Mouse (Mus musculus): ENCODE results near the gene Rps24. TPM values are rescaled to one million over a fixed set of nuclear protein-coding genes. Genes with fewer than 3 reads are reported as not detected.

Gene Rps24
- polyA plus RNA-seq, 1 experiment from 2014 or later = 959 TPM

- ATAC-seq (replicated peaks; ENCODE audit: low FRiP score) = no peak
- WGBS = 33% methylated on average over 8 of the region's 8 CpGs
- Histone ChIP-seq H3K27ac (no peak overlapping the region), H3K4me3 (replicated peaks) (no peak overlapping the region), H3K4me1 (no peaks in the 10 kb centered on the region), H3K9me3 (replicated peaks) (no peaks in the 10 kb centered on the region), H3K9ac (no peak overlapping the region), H3K27me3 (no peaks in the 10 kb centered on the region), H3K36me3 (no peaks in the 10 kb centered on the region), H3K4me2 (no peak overlapping the region)
Observed at GRCm38 (mm10) chr14:24521597-24521996, 34.7 kb downstream of the Rps24 start.

GRCm38 (mm10) chr14:24525137-24525536 is 38.2 kb downstream of the Rps24 start:
- Histone ChIP-seq H3K4me2 (no peak overlapping the region), H3K9ac (no peak overlapping the region), H3K9me3 (replicated peaks) (no peaks in the 10 kb centered on the region), H3K4me1 (peaks cover 3% of the 10 kb centered on the region), H3K36me3 (no peaks in the 10 kb centered on the region), H3K27me3 (no peaks in the 10 kb centered on the region), H3K4me3 (replicated peaks) (no peak overlapping the region), H3K27ac (no peak overlapping the region)
- WGBS = 75% methylated on average over 3 of the region's 3 CpGs
- no peak for ATAC-seq (replicated peaks; ENCODE audit: low FRiP score)

GRCm38 (mm10) chr14:24525677-24526415 is 38.9 kb downstream of the Rps24 start:
- H3K9me3 ChIP-seq (replicated peaks) = no peaks in the 10 kb centered on the region
- ATAC-seq (replicated peaks; ENCODE audit: low FRiP score) = no peak
- no peaks in the 10 kb centered on the region for H3K27me3 ChIP-seq
- H3K4me1 ChIP-seq = peaks cover 10% of the 10 kb centered on the region
- H3K9ac ChIP-seq = no peak overlapping the region
- no peaks in the 10 kb centered on the region for H3K36me3 ChIP-seq
- H3K27ac ChIP-seq = no peak overlapping the region
- no peak overlapping the region for H3K4me3 ChIP-seq (replicated peaks)
- WGBS = 75% methylated on average over 10 of the region's 10 CpGs
- H3K4me2 ChIP-seq = no peak overlapping the region

GRCm38 (mm10) chr14:24526440-24526839 is 39.5 kb downstream of the Rps24 start:
- WGBS = 75% methylated on average over 10 of the region's 10 CpGs
- no peaks in the 10 kb centered on the region for H3K9me3 ChIP-seq (replicated peaks)
- H3K4me2 ChIP-seq = no peak overlapping the region
- H3K27me3 ChIP-seq = no peaks in the 10 kb centered on the region
- no peaks in the 10 kb centered on the region for H3K36me3 ChIP-seq
- no peak overlapping the region for H3K4me3 ChIP-seq (replicated peaks)
- ATAC-seq (replicated peaks; ENCODE audit: low FRiP score) = no peak
- H3K27ac ChIP-seq = no peak overlapping the region
- peaks cover 11% of the 10 kb centered on the region for H3K4me1 ChIP-seq
- H3K9ac ChIP-seq = no peak overlapping the region

DNA sequence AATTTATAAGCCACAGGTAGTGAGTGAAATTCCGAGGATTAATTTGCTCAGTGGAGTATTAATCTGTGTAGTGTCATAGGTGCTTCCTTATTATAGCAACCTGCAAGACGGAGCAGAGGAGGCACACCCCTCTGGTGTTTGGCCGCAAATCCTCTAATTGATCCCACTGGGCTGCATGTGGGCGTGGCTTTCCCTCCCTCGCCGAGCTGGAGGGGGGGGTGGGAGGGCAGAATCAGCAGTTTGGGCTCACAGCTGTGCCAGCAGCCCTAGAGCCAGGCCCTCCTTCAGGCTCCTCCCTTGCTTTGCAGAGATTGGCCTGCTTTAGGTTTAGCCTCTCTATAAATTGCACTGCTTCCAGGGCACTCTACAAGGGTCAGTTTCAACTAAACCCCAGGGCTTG is 43.3 kb downstream of the Rps24 start:
- Histone ChIP-seq H3K27ac (no peak overlapping the region), H3K9me3 (replicated peaks) (no peaks in the 10 kb centered on the region), H3K9ac (no peak overlapping the region), H3K36me3 (no peaks in the 10 kb centered on the region), H3K27me3 (no peaks in the 10 kb centered on the region), H3K4me2 (peak overlapping the region; percentile 36), H3K4me1 (peaks cover 20% of the 10 kb centered on the region), H3K4me3 (replicated peaks) (no peak overlapping the region)
- 5% methylated on average over 6 of the region's 6 CpGs for WGBS
- peak; percentile 73; the same call in 1 of the 2 replicates for ATAC-seq (replicated peaks; ENCODE audit: low FRiP score)

DNA sequence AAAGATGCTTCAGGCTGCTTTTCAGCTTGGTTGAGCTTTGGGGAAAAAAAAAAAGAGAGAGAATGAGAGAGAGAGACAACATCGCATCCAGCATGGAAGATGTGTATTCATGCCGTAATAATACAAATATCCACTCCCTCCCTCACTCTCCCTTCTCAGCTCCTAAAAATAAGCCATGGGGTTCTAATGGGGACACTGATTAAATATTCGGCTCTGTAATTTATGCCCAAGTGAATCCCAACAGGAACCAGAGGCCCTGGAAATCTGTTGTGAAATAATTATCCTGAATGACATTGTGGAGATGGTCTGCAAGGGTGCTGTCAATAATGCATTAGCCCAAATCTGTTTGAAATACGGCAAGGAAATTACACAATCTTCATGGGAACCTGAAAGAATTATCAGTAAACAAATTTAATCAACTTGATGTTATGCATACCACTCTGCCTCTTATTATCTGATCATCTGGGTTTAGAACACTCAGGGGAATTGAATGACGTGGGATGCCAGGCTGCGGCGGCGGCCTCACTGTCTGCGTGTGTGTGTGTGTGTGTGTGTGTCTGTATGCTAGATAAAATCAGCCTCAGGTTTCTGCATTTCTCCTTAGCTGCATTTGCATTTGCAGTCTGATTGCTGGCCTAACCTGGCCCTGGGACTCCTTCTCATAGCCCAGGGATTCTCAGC is 48.1 kb downstream of the Rps24 start:
- no peak overlapping the region for H3K9ac ChIP-seq
- peaks cover 18% of the 10 kb centered on the region for H3K4me1 ChIP-seq
- H3K4me2 ChIP-seq = no peak overlapping the region
- H3K27me3 ChIP-seq = no peaks in the 10 kb centered on the region
- WGBS = 73% methylated on average over 9 of the region's 9 CpGs
- no peak overlapping the region for H3K27ac ChIP-seq
- no peak overlapping the region for H3K4me3 ChIP-seq (replicated peaks)
- no peaks in the 10 kb centered on the region for H3K36me3 ChIP-seq
- ATAC-seq (replicated peaks; ENCODE audit: low FRiP score) = no peak
- H3K9me3 ChIP-seq (replicated peaks) = no peaks in the 10 kb centered on the region

DNA sequence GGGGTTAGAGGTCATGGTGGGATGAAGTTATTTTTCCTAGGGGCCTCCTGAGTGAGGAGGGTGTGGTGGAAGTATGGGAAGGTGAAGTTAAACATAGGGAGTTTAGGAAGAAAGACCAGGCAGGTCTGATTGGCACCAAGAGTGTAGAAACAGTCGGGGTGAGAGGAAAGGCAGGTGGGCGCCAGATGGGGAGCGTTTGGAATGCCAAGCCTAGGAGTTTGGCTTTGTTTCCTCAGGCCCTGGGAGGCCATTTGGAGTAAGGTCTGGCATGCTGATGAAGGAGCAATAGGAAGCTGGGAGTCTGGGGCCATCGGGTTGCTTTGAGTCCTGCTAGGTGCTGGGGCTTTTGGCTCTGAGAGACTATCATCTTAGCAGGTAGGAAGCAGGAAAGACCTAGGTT is 56.0 kb downstream of the Rps24 start:
- Histone ChIP-seq H3K27ac (no peak overlapping the region), H3K9ac (no peak overlapping the region), H3K4me3 (replicated peaks) (no peak overlapping the region), H3K27me3 (no peaks in the 10 kb centered on the region), H3K4me1 (no peaks in the 10 kb centered on the region), H3K36me3 (no peaks in the 10 kb centered on the region), H3K9me3 (replicated peaks) (no peaks in the 10 kb centered on the region), H3K4me2 (no peak overlapping the region)
- 81% methylated on average over 4 of the region's 4 CpGs for WGBS
- no peak for ATAC-seq (replicated peaks; ENCODE audit: low FRiP score)

- Histone ChIP-seq H3K9me3 (replicated peaks) (no peaks in the 10 kb centered on the region), H3K4me3 (replicated peaks) (no peak overlapping the region), H3K9ac (no peak overlapping the region), H3K27ac (no peak overlapping the region), H3K27me3 (no peaks in the 10 kb centered on the region), H3K36me3 (no peaks in the 10 kb centered on the region), H3K4me2 (no peak overlapping the region), H3K4me1 (no peaks in the 10 kb centered on the region)
- ATAC-seq (replicated peaks; ENCODE audit: low FRiP score) = no peak
- 52% methylated on average over 2 of the region's 2 CpGs for WGBS
Observed at GRCm38 (mm10) chr14:24544057-24544456, 57.1 kb downstream of the Rps24 start.

Other genes with a start within 250 kb of the Rps24 start
- gene Dlg5, start 241.2 kb upstream of the Rps24 start, polyA plus RNA-seq (2015; fragmentation: Nextera tagmentation; extraction: Ambion mirVana) = 14.5 and 18.6 TPM in 2 replicates
- not detected in 2 replicates for gene E330034G19Rik, start 193.9 kb upstream of the Rps24 start, polyA plus RNA-seq (2015; fragmentation: Nextera tagmentation; extraction: Ambion mirVana)
- 19.0 and 20.4 TPM in 2 replicates for gene Polr3a, start 67 bp upstream of the Rps24 start, polyA plus RNA-seq (2015; fragmentation: Nextera tagmentation; extraction: Ambion mirVana)

Measured in kidney, embryonic 15.5 days (tissue).